Mouse (Mus musculus) neural tube, embryonic 13.5 days (tissue): ENCODE results near the gene Prokr2. TPM values are rescaled to one million over a fixed set of nuclear protein-coding genes. Genes with fewer than 3 reads are reported as not detected.

ENCODE experiments used
- ATAC-seq: fragments of 200-750 bp; cut with Nextera tagmentation; 2 replicates; pipeline ENCODE4 v1.8.0; 2017; ENCODE audit warnings: low read depth, mild to moderate bottlenecking, moderate TSS enrichment, moderate library complexity
- H3K27ac ChIP-seq: fragments of 300-500 bp; sonication (generic); replicated peaks from 2 replicates; pipeline ENCODE4 v1.5.1; 2015; ENCODE audit warnings: moderate library complexity, mild to moderate bottlenecking, inconsistent platforms
- H3K27me3 ChIP-seq: fragments of 300-500 bp; sonication (generic); 2 replicates; pipeline ENCODE4 v1.6.1; 2015; ENCODE audit warnings: mild to moderate bottlenecking, inconsistent platforms
- H3K36me3 ChIP-seq: fragments of 300-500 bp; sonication (generic); 2 replicates; pipeline ENCODE4 v1.6.1; 2015; ENCODE audit warnings: mild to moderate bottlenecking, inconsistent platforms
- H3K4me1 ChIP-seq: fragments of 300-500 bp; sonication (generic); replicated peaks from 2 replicates; pipeline ENCODE4 v1.6.1; 2015; ENCODE audit warnings: inconsistent platforms
- H3K4me2 ChIP-seq: fragments of 300-500 bp; sonication (generic); 2 replicates; pipeline ENCODE4 v1.6.1; 2015; ENCODE audit warnings: inconsistent platforms, mild to moderate bottlenecking, moderate library complexity
- H3K4me3 ChIP-seq: fragments of 300-500 bp; sonication (generic); 2 replicates; pipeline ENCODE4 v1.5.1; 2015; ENCODE audit warnings: mild to moderate bottlenecking, inconsistent platforms
- H3K9ac ChIP-seq: fragments of 300-500 bp; sonication (generic); 2 replicates; pipeline ENCODE4 v1.6.1; 2015; ENCODE audit warnings: moderate library complexity, mild to moderate bottlenecking, inconsistent platforms
- H3K9me3 ChIP-seq: fragments of 300-500 bp; sonication (generic); 2 replicates; pipeline ENCODE4 v1.6.1; 2016; ENCODE audit warnings: inconsistent platforms
- WGBS: fragments of 180-500 bp; shearing (Covaris S2); methylation state at CpG from one replicate; pipeline ENCODE4 v1.1.7; 2015; 5-methylcytosine and 5-hydroxymethylcytosine counted together
- polyA plus RNA-seq: library from polyadenylated mRNA; unstranded; fragments of >200 nt; fragmentation: Nextera tagmentation; extraction: Ambion mirVana; gene quantifications from 2 replicates; pipeline ENCODE4 v1.2.1, GENCODE M21; 2015

Prokr2 gene
- polyA plus RNA-seq, 1 experiment from 2014 or later: 1.4 TPM

- H3K9ac ChIP-seq: peak overlapping the region; percentile 68
- H3K36me3 ChIP-seq: no peaks in the 10 kb centered on the region
- peak; percentile 76 for ATAC-seq
- 0% methylated on average over 31 of the region's 31 CpGs for WGBS
- peak overlapping the region; percentile 84 for H3K4me2 ChIP-seq
- peak overlapping the region; percentile 49 for H3K4me3 ChIP-seq
- peaks cover 13% of the 10 kb centered on the region for H3K4me1 ChIP-seq
- no peak overlapping the region for H3K27ac ChIP-seq
- peaks cover 51% of the 10 kb centered on the region for H3K27me3 ChIP-seq
- H3K9me3 ChIP-seq: no peaks in the 10 kb centered on the region
Observed at GRCm38 (mm10) chr2:132384511-132385193, 595 bp downstream of the Prokr2 start.

- H3K4me2 ChIP-seq: no peak overlapping the region
- ATAC-seq: no peak
- WGBS: 87% methylated on average over 2 of the region's 2 CpGs
Observed at GRCm38 (mm10) chr2:132382308-132382707, 2.9 kb downstream of the Prokr2 start.

GRCm38 (mm10) chr2:132379690-132380089 is 5.6 kb downstream of the Prokr2 start:
- H3K9ac ChIP-seq: no peak overlapping the region
- no peak overlapping the region for H3K4me2 ChIP-seq
- H3K9me3 ChIP-seq: no peaks in the 10 kb centered on the region
- ATAC-seq: no peak
- H3K36me3 ChIP-seq: no peaks in the 10 kb centered on the region
- peaks cover 23% of the 10 kb centered on the region for H3K27me3 ChIP-seq
- no peak overlapping the region for H3K27ac ChIP-seq
- 57% methylated on average over 4 of the region's 4 CpGs for WGBS
- H3K4me1 ChIP-seq: peaks cover 5% of the 10 kb centered on the region
- no peak overlapping the region for H3K4me3 ChIP-seq

More at GRCm38 (mm10) chr2:132382308-132382707, 2.9 kb downstream of the Prokr2 start:
- Histone ChIP-seq H3K4me3 (no peak overlapping the region), H3K9ac (no peak overlapping the region), H3K36me3 (no peaks in the 10 kb centered on the region), H3K4me1 (peaks cover 13% of the 10 kb centered on the region), H3K27ac (no peak overlapping the region), H3K9me3 (no peaks in the 10 kb centered on the region), H3K27me3 (peaks cover 42% of the 10 kb centered on the region)

GRCm38 (mm10) chr2:132378602-132379150 is 6.6 kb downstream of the Prokr2 start:
- H3K4me1 ChIP-seq: no peaks in the 10 kb centered on the region
- WGBS: 73% methylated on average over 10 of the region's 10 CpGs
- ATAC-seq: no peak
- no peaks in the 10 kb centered on the region for H3K36me3 ChIP-seq
- H3K9ac ChIP-seq: no peak overlapping the region
- H3K27ac ChIP-seq: no peak overlapping the region
- H3K27me3 ChIP-seq: peaks cover 14% of the 10 kb centered on the region
- no peak overlapping the region for H3K4me3 ChIP-seq
- no peak overlapping the region for H3K4me2 ChIP-seq
- no peaks in the 10 kb centered on the region for H3K9me3 ChIP-seq

DNA sequence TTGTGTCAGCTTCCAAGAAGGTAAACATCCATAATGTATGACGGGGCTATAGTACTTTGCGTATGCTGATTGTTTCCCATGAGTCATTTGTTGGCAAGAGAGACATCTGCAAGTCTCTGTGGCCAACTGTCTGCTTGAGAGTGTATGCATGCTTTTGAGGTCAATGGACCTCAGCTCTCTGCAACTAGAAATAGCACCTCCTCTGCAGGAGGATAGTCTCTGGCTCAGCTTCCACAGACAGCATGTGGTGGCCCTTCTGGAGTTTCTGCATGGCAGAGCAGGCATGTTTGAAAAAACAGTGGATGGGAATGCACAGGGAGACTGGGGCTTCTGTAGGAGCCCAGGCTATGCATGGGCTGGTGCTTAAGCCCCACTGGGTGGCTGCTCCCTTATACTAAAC is 7.8 kb downstream of the Prokr2 start:
- Histone ChIP-seq H3K9ac (no peak overlapping the region), H3K27me3 (0 out of 2 replicates have a peak, but pooled peaks cover 2% of the 10 kb centered on the region), H3K4me3 (no peak overlapping the region), H3K4me1 (no peaks in the 10 kb centered on the region), H3K9me3 (no peaks in the 10 kb centered on the region), H3K4me2 (no peak overlapping the region), H3K36me3 (no peaks in the 10 kb centered on the region), H3K27ac (no peak overlapping the region)
- ATAC-seq: no peak
- 80% methylated on average over 2 of the region's 2 CpGs for WGBS

- Histone ChIP-seq H3K4me2 (no peak overlapping the region), H3K36me3 (no peaks in the 10 kb centered on the region), H3K27me3 (no peaks in the 10 kb centered on the region), H3K27ac (no peak overlapping the region), H3K4me1 (no peaks in the 10 kb centered on the region), H3K4me3 (no peak overlapping the region), H3K9ac (no peak overlapping the region), H3K9me3 (no peaks in the 10 kb centered on the region)
- WGBS: 68% methylated on average over 3 of the region's 3 CpGs
- ATAC-seq: no peak
Observed at GRCm38 (mm10) chr2:132375721-132376120, 9.5 kb downstream of the Prokr2 start.

GRCm38 (mm10) chr2:132375135-132375534 is 10.1 kb downstream of the Prokr2 start:
- Histone ChIP-seq H3K36me3 (no peaks in the 10 kb centered on the region), H3K4me2 (no peak overlapping the region), H3K4me3 (no peak overlapping the region), H3K4me1 (no peaks in the 10 kb centered on the region), H3K27me3 (no peaks in the 10 kb centered on the region), H3K9me3 (no peaks in the 10 kb centered on the region), H3K9ac (no peak overlapping the region), H3K27ac (no peak overlapping the region)
- 87% methylated on average over 9 of the region's 9 CpGs for WGBS
- ATAC-seq: no peak

GRCm38 (mm10) chr2:132373748-132374147 is 11.5 kb downstream of the Prokr2 start:
- Histone ChIP-seq H3K9me3 (no peaks in the 10 kb centered on the region), H3K4me3 (no peak overlapping the region), H3K9ac (no peak overlapping the region), H3K4me1 (no peaks in the 10 kb centered on the region), H3K36me3 (no peaks in the 10 kb centered on the region), H3K27me3 (no peaks in the 10 kb centered on the region), H3K27ac (no peak overlapping the region), H3K4me2 (no peak overlapping the region)
- no peak for ATAC-seq
- WGBS: 89% methylated on average over 17 of the region's 17 CpGs

DNA sequence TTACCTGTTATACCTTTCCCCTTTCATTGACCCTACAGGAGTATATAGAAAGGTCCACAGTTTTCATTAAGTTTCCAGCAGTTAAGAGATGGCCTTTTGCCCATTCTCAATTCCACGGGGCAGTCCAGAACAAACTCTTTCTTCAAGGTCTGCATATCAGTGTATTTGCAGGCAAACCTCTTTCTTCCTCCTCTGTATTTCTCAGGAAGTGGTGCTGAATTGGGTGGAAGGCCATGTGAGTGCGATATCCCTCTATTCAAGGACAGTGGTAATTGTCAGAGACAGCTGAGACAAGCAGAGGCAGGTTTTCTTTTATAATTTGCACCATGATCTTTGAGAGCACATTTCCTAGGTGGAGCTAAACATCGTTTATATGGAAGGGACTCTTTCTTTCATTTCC is 16.8 kb downstream of the Prokr2 start:
- H3K9ac ChIP-seq: no peak overlapping the region
- H3K9me3 ChIP-seq: no peaks in the 10 kb centered on the region
- no peak for ATAC-seq
- no peaks in the 10 kb centered on the region for H3K4me1 ChIP-seq
- H3K4me2 ChIP-seq: no peak overlapping the region
- H3K4me3 ChIP-seq: no peak overlapping the region
- no peaks in the 10 kb centered on the region for H3K27me3 ChIP-seq
- no peak overlapping the region for H3K27ac ChIP-seq
- 82% methylated on average over 3 of the region's 3 CpGs for WGBS
- H3K36me3 ChIP-seq: no peaks in the 10 kb centered on the region

DNA sequence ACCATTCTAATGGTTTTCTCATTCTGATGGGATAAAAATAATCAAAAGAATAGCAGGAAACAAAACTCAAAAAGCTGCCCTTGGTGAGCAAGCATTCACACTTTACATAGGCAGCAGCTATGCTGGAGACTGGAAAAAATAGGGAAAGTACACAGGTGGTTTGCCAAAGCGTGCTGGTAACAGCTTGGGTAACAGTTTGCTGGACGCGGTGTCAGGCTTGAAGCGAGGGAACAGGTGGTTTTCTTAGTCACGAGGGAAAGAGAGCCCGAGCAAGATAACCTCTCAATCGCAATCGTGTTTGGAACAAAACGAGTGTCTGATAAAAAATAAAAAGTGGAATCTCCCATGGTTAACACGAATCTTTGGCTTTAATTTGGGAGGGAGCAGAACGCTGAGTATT is 41.4 kb downstream of the Prokr2 start:
- ATAC-seq: no peak
- Histone ChIP-seq H3K4me2 (no peak overlapping the region), H3K9me3 (no peaks in the 10 kb centered on the region), H3K9ac (no peak overlapping the region), H3K27ac (no peak overlapping the region), H3K36me3 (no peaks in the 10 kb centered on the region), H3K4me3 (no peak overlapping the region), H3K4me1 (no peaks in the 10 kb centered on the region), H3K27me3 (no peaks in the 10 kb centered on the region)
- 90% methylated on average over 11 of the region's 11 CpGs for WGBS

DNA sequence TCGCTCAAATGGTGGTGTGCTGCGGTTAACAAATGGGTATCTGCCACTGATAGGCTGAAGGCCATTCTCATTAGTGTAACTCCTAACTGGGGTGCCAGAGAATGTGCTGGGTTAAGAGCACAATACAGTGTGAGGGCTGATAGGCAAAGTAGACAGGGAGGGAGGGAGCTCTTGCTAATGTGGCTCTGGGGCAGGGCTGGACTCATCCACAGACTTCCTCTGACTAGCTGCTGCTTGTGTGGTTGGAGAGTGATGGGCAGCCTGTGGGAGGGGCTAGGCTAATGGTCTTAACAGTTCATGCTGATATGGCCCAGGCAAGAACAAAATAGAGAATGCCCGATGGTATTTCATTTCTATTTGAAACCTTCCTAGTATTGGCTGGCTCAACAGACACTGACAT is 44.0 kb downstream of the Prokr2 start:
- no peak for ATAC-seq

DNA sequence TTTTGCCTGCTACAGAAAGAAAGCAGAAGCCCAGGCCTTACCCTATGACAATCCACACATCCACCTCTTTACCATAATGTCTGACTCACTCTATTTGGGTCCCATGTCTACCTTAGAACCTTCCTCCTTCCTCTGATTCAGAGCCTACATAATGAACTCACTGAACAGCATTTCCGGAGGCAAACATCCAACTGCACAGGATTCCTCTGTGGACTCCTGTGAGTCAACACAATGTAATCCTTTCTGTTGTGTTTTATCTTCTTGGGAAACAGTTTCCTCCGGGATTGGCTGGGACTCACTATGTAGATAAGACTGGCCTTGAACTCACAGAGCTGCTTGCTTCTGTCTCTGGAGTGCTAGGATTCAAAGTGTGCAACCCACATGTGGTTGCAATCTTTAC is 44.9 kb downstream of the Prokr2 start:
- WGBS: 87% methylated on average over 2 of the region's 2 CpGs
- no peaks in the 10 kb centered on the region for H3K4me1 ChIP-seq

More for the DNA sequence above, 44.0 kb downstream of the Prokr2 start:
- H3K4me3 ChIP-seq: no peak overlapping the region
- H3K9me3 ChIP-seq: no peaks in the 10 kb centered on the region
- no peak overlapping the region for H3K9ac ChIP-seq
- no peaks in the 10 kb centered on the region for H3K27me3 ChIP-seq
- no peaks in the 10 kb centered on the region for H3K4me1 ChIP-seq
- no peaks in the 10 kb centered on the region for H3K36me3 ChIP-seq
- H3K4me2 ChIP-seq: no peak overlapping the region
- 94% methylated on average over 3 of the region's 3 CpGs for WGBS
- no peak overlapping the region for H3K27ac ChIP-seq

GRCm38 (mm10) chr2:132337202-132337601 is 48.0 kb downstream of the Prokr2 start:
- Histone ChIP-seq H3K4me1 (no peaks in the 10 kb centered on the region), H3K4me3 (no peak overlapping the region), H3K9ac (no peak overlapping the region), H3K27ac (no peak overlapping the region), H3K27me3 (no peaks in the 10 kb centered on the region), H3K9me3 (no peaks in the 10 kb centered on the region), H3K36me3 (no peaks in the 10 kb centered on the region), H3K4me2 (no peak overlapping the region)
- no peak for ATAC-seq
- 78% methylated on average over 2 of the region's 2 CpGs for WGBS

More for the DNA sequence above, 44.9 kb downstream of the Prokr2 start:
- Histone ChIP-seq H3K4me2 (no peak overlapping the region), H3K4me3 (no peak overlapping the region), H3K9me3 (no peaks in the 10 kb centered on the region), H3K27me3 (no peaks in the 10 kb centered on the region), H3K27ac (no peak overlapping the region), H3K36me3 (no peaks in the 10 kb centered on the region), H3K9ac (no peak overlapping the region)
- ATAC-seq: no peak
